Comparison of ENCODE assay signal across 12 mouse cellular contexts in the genomic region with DNA sequence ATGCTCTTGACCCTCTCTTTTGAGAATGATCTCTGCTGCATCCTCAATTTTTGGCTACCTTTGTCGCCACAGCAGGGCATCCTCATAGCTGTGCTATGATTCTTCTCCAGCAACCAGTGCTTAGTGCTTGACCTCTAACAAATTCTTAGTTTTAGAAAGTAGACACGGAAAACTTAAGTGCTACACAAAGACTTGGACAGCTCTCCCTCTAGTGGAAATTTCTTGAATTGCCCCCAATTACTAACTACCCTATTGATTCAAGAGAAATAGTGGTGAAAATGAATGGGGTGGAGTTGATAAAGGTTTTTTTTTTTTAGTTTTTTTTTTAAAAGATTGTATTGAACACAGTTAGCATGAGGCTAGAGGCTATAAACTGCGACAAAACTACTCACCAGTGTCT. TPM values are rescaled to one million over a fixed set of nuclear protein-coding genes. Genes with fewer than 3 reads are reported as not detected.
DNase-seq lines count a peak whose midpoint lies in the region; ATAC-seq and TF ChIP-seq lines count a peak whose summit lies in the region.
"Had no signal": no experiment of that assay in that cellular context is flagged by ENCODE, and none has a peak within 500 bp of the region (broad histone marks: within the 10 kb centered on the region; RNA-seq: fewer than 3 reads in every experiment).

No protein-coding gene starts in this region.

- ATAC-seq in hindbrain, postnatal 0 days = no peak

- H3K9ac ChIP-seq in hindbrain, postnatal 0 days (replicated peaks; ENCODE audit: low read length) = no peak overlapping the region

- peak; percentile 66 for TF ChIP-seq CTCF in hindbrain, postnatal 0 days (IDR thresholded peaks at IDR 0.05; ENCODE audit: low read depth)

- H3K9me3 ChIP-seq in hindbrain, postnatal 0 days (ENCODE audit: low read length) = no peaks in the 10 kb centered on the region

- DNase-seq in adrenal gland, postnatal 10 days = peak; percentile 0
- no peak for DNase-seq in adrenal gland, postnatal 4 days (ENCODE audit: low spot score in 2 of 2)
- peak; percentile 11 for DNase-seq in layer of hippocampus, adult 11-12 months (ENCODE audit: low spot score)
- no peak for DNase-seq in layer of hippocampus, adult 9-11 months
- DNase-seq in ES-CJ7 (ENCODE audit: low read depth, low spot score) = peak; percentile 3
- peak; percentile 69 for DNase-seq in hindbrain, postnatal 0 days (ENCODE audit: low spot score)
- DNase-seq in right cerebral cortex, postnatal 10 days (ENCODE audit: low spot score in 2 of 2) = no peak
- DNase-seq in thymus, adult 18-20 months = no peak

- no peaks in the 10 kb centered on the region for H3K4me1 ChIP-seq in hindbrain, postnatal 0 days (ENCODE audit: insufficient read depth, low read length)

- H3K4me2 ChIP-seq in hindbrain, postnatal 0 days (ENCODE audit: low read depth, low read length) = no peak overlapping the region

- no peaks in the 10 kb centered on the region for H3K27me3 ChIP-seq in hindbrain, postnatal 0 days (ENCODE audit: insufficient read depth, low read length)

- WGBS in hindbrain, postnatal 0 days = 20% methylated on average over 3 of the region's 3 CpGs

- H3K36me3 ChIP-seq in hindbrain, postnatal 0 days (ENCODE audit: insufficient read depth, low read length) = no peaks in the 10 kb centered on the region

- no peak overlapping the region for H3K27ac ChIP-seq in hindbrain, postnatal 0 days

- H3K4me3 ChIP-seq in hindbrain, postnatal 0 days (ENCODE audit: low read length) = no peak overlapping the region

RNA-seq across cellular contexts. Expression of a gene that starts 39.2 kb away (rescaled TPM):
- total RNA-seq in adrenal gland, postnatal 10 days (2021) = not detected
- total RNA-seq in adrenal gland, postnatal 4 days (2021) = not detected
- not detected in 2 replicates for total RNA-seq in hindbrain, postnatal 0 days (2014; rRNA removed)
- polyA plus RNA-seq in hindbrain, postnatal 0 days (2015; fragmentation: Nextera tagmentation; extraction: Ambion mirVana) = not detected in 2 replicates
- total RNA-seq: heart, adult 18-20 months had no signal
- polyA plus RNA-seq: C2C12; liver, embryonic 16.5 days; small intestine, adult 2 months had no signal

Comparison
In these comparisons a context has a peak if more than half of its experiments do, and no peak if none do; other contexts are left out.
1. DNase-seq: peak in adrenal gland, postnatal 10 days (single experiment), layer of hippocampus, adult 11-12 months (single experiment), ES-CJ7 (single experiment) and hindbrain, postnatal 0 days (single experiment); none in adrenal gland, postnatal 4 days (0 of 2), layer of hippocampus, adult 9-11 months (single experiment), right cerebral cortex, postnatal 10 days (0 of 2) and thymus, adult 18-20 months (0 of 2).